Comparison of ENCODE assay signal across 19 mouse cellular contexts in genomic region chr1:89268806-89269205, GRCm38 (mm10).
DNase-seq lines count a peak whose midpoint lies in the region; ATAC-seq and TF ChIP-seq lines count a peak whose summit lies in the region.
"Had no signal": no experiment of that assay in that cellular context is flagged by ENCODE, and none has a peak within 500 bp of the region (broad histone marks: within the 10 kb centered on the region; RNA-seq: fewer than 3 reads in every experiment).

No protein-coding gene starts in this region.

- H3K4me2 ChIP-seq in embryonic facial prominence, embryonic 14.5 days (ENCODE audit: low read depth, low read length), result no peak overlapping the region
- no peak overlapping the region for H3K4me2 ChIP-seq in lung, embryonic 14.5 days
- H3K4me2 ChIP-seq: hindbrain, embryonic 13.5 days; kidney, embryonic 15.5 days; limb, embryonic 12.5 days; liver, embryonic 13.5 days; midbrain, embryonic 11.5 days had no signal

- WGBS in embryonic facial prominence, embryonic 14.5 days, result 62% methylated on average over 2 of the region's 2 CpGs
- WGBS in embryonic facial prominence, embryonic 10.5 days, result 84% methylated on average over 2 of the region's 2 CpGs
- 47% methylated on average over 2 of the region's 2 CpGs for WGBS in lung, embryonic 14.5 days

- no peaks in the 10 kb centered on the region for H3K4me1 ChIP-seq in embryonic facial prominence, embryonic 14.5 days (ENCODE audit: control insufficient read depth, insufficient read depth, low read length)
- no peaks in the 10 kb centered on the region for H3K4me1 ChIP-seq in embryonic facial prominence, embryonic 10.5 days
- no peaks in the 10 kb centered on the region for H3K4me1 ChIP-seq in lung, embryonic 14.5 days (ENCODE audit: insufficient read depth)
- H3K4me1 ChIP-seq: heart, embryonic 10.5 days; hindbrain, embryonic 13.5 days; limb, embryonic 12.5 days; liver, embryonic 13.5 days had no signal

- no peak for ATAC-seq in embryonic facial prominence, embryonic 14.5 days (ENCODE audit: low read depth)
- ATAC-seq in lung, embryonic 14.5 days (ENCODE audit: insufficient read depth), result no peak
- ATAC-seq: intestine, embryonic 16.5 days had no signal

- no peaks in the 10 kb centered on the region for H3K36me3 ChIP-seq in embryonic facial prominence, embryonic 14.5 days (ENCODE audit: control insufficient read depth, insufficient read depth, low read length)
- H3K36me3 ChIP-seq in embryonic facial prominence, embryonic 10.5 days (replicated peaks), result no peaks in the 10 kb centered on the region
- no peaks in the 10 kb centered on the region for H3K36me3 ChIP-seq in lung, embryonic 14.5 days (ENCODE audit: insufficient read depth)
- H3K36me3 ChIP-seq: heart, embryonic 10.5 days; hindbrain, embryonic 13.5 days; kidney, embryonic 15.5 days; limb, embryonic 12.5 days; liver, embryonic 13.5 days had no signal

- no peak overlapping the region for H3K27ac ChIP-seq in embryonic facial prominence, embryonic 14.5 days (replicated peaks; ENCODE audit: low read depth, low read length)
- no peak overlapping the region for H3K27ac ChIP-seq in embryonic facial prominence, embryonic 10.5 days (replicated peaks)
- no peak overlapping the region for H3K27ac ChIP-seq in lung, embryonic 14.5 days (ENCODE audit: low read depth)
- H3K27ac ChIP-seq: heart, embryonic 10.5 days; hindbrain, embryonic 13.5 days; kidney, embryonic 15.5 days; left cerebral cortex, adult 2 months; limb, embryonic 12.5 days; liver, embryonic 13.5 days; macrophage had no signal

- peak; percentile 65 for DNase-seq in embryonic facial prominence, embryonic 14.5 days (ENCODE audit: low spot score)
- DNase-seq in embryonic facial prominence, embryonic 10.5 days (ENCODE audit: low spot score), result no peak
- DNase-seq in lung, embryonic 14.5 days, result peak; percentile 67
- DNase-seq in lung, postnatal 14 days, result no peak
- peak; percentile 36 to 41 for DNase-seq in right cerebral cortex, postnatal 10 days (ENCODE audit: low spot score in 2 of 2)
- no peak for DNase-seq in right cerebral cortex, postnatal 36 days (ENCODE audit: low spot score in 2 of 2)
- peak; percentile 16 for DNase-seq in fibroblast of lung, adult 2 months (ENCODE audit: low read depth)
- no peak for DNase-seq in layer of hippocampus, adult 9-10 months (ENCODE audit: low spot score)
- DNase-seq: gastrocnemius, postnatal 14 days; liver, embryonic 13.5 days; thymus, postnatal 14 days had no signal

- H3K27me3 ChIP-seq in embryonic facial prominence, embryonic 14.5 days (replicated peaks; ENCODE audit: control insufficient read depth, insufficient read depth, low read length), result no peaks in the 10 kb centered on the region
- H3K27me3 ChIP-seq in embryonic facial prominence, embryonic 10.5 days (replicated peaks; ENCODE audit: low read depth, poor library complexity, severe bottlenecking), result 0 out of 2 replicates have a peak, but pooled peaks cover 7% of the 10 kb centered on the region
- no peaks in the 10 kb centered on the region for H3K27me3 ChIP-seq in lung, embryonic 14.5 days (ENCODE audit: insufficient read depth, low read length)
- H3K27me3 ChIP-seq: hindbrain, embryonic 13.5 days had no signal

- no peak overlapping the region for H3K4me3 ChIP-seq in embryonic facial prominence, embryonic 14.5 days (ENCODE audit: low read depth, low read length)
- no peak overlapping the region for H3K4me3 ChIP-seq in embryonic facial prominence, embryonic 10.5 days
- H3K4me3 ChIP-seq in lung, embryonic 14.5 days (ENCODE audit: low read depth, low read length), result no peak overlapping the region
- H3K4me3 ChIP-seq: heart, embryonic 10.5 days; hindbrain, embryonic 13.5 days; kidney, embryonic 15.5 days; left cerebral cortex, adult 2 months; limb, embryonic 12.5 days; liver, embryonic 13.5 days had no signal

- no peak for TF ChIP-seq CTCF in lung, embryonic 14.5 days (IDR thresholded peaks at IDR 0.05; ENCODE audit: low read depth)

- no peaks in the 10 kb centered on the region for H3K9me3 ChIP-seq in embryonic facial prominence, embryonic 14.5 days (ENCODE audit: control insufficient read depth, low read length)
- H3K9me3 ChIP-seq in embryonic facial prominence, embryonic 10.5 days, result no peaks in the 10 kb centered on the region
- H3K9me3 ChIP-seq in lung, embryonic 14.5 days (ENCODE audit: low read depth, low read length), result no peaks in the 10 kb centered on the region
- H3K9me3 ChIP-seq: heart, embryonic 10.5 days; hindbrain, embryonic 13.5 days; kidney, embryonic 15.5 days; limb, embryonic 12.5 days; liver, embryonic 13.5 days had no signal

- H3K9ac ChIP-seq in embryonic facial prominence, embryonic 14.5 days (ENCODE audit: low read depth, low read length), result no peak overlapping the region
- H3K9ac ChIP-seq in lung, embryonic 14.5 days, result no peak overlapping the region
- H3K9ac ChIP-seq: hindbrain, embryonic 13.5 days; kidney, embryonic 15.5 days; limb, embryonic 12.5 days; liver, embryonic 13.5 days had no signal

Comparison
In these comparisons a context has a peak if more than half of its experiments do, and no peak if none do; other contexts are left out.
1. DNase-seq: peak in embryonic facial prominence, embryonic 14.5 days (single experiment), lung, embryonic 14.5 days (single experiment), right cerebral cortex, postnatal 10 days (2 of 2) and fibroblast of lung, adult 2 months (single experiment); none in embryonic facial prominence, embryonic 10.5 days (single experiment), lung, postnatal 14 days (single experiment), right cerebral cortex, postnatal 36 days (0 of 2) and layer of hippocampus, adult 9-10 months (single experiment).